Mouse (Mus musculus) forebrain, postnatal 0 days (tissue): ENCODE measurements around the gene Ubash3a. TPM values are rescaled to one million over a fixed set of nuclear protein-coding genes. Genes with fewer than 3 reads are reported as not detected.

Experiments
- ATAC-seq: fragments of 200-750 bp; cut with Nextera tagmentation; 2 replicates; pipeline ENCODE4 v1.8.0; 2017; ENCODE audit warnings: mild to moderate bottlenecking, moderate library complexity
- DNase-seq: peaks from one replicate; pipeline ENCODE4 v3.0.0-alpha.2; 2015
- H3K27ac ChIP-seq: fragments of 300-500 bp; sonication (generic); 2 replicates; pipeline ENCODE4 v1.5.1; 2014; ENCODE audit warnings: low read depth, mild to moderate bottlenecking, antibody characterized with exemption, low read length, moderate library complexity, mixed read lengths
- H3K27me3 ChIP-seq: fragments of 300-500 bp; sonication (generic); 2 replicates; pipeline ENCODE4 v1.6.1; 2014; ENCODE audit warnings: mild to moderate bottlenecking, low read length, mixed read lengths; ENCODE audit not compliant: insufficient read depth
- H3K36me3 ChIP-seq: fragments of 300-500 bp; sonication (generic); 2 replicates; pipeline ENCODE4 v1.6.1; 2014; ENCODE audit warnings: mild to moderate bottlenecking, moderate library complexity; ENCODE audit not compliant: insufficient read depth
- H3K4me1 ChIP-seq: fragments of 300-500 bp; sonication (generic); 2 replicates; pipeline ENCODE4 v1.6.1; 2014; ENCODE audit warnings: antibody characterized with exemption; ENCODE audit not compliant: insufficient read depth
- H3K4me2 ChIP-seq: fragments of 300-500 bp; sonication (generic); 2 replicates; pipeline ENCODE4 v1.6.1; 2014; ENCODE audit warnings: low read depth, mild to moderate bottlenecking, moderate library complexity
- H3K4me3 ChIP-seq: fragments of 300-500 bp; sonication (generic); 2 replicates; pipeline ENCODE4 v1.5.1; 2014; ENCODE audit warnings: low read depth, low read length, mixed read lengths
- H3K9ac ChIP-seq: fragments of 300-500 bp; sonication (generic); 2 replicates; pipeline ENCODE4 v1.6.1; 2014; ENCODE audit warnings: mild to moderate bottlenecking
- H3K9me3 ChIP-seq: fragments of 300-500 bp; sonication (generic); 2 replicates; pipeline ENCODE4 v1.6.1; 2016; ENCODE audit warnings: low read length
- CTCF ChIP-seq: sonication (generic); IDR thresholded peaks from 2 replicates; pipeline ENCODE4 v1.5.1; 2016; ENCODE audit warnings: antibody characterized with exemption, control low read depth, low read depth
- WGBS: fragments of 180-500 bp; shearing (Covaris S2); extraction: QIAGEN DNeasy Blood & Tissue Kit; methylation state at CpG from one replicate; pipeline ENCODE4 v1.1.7; 2014; 5-methylcytosine and 5-hydroxymethylcytosine counted together
- polyA plus RNA-seq: library from polyadenylated mRNA; unstranded; fragments of >200 nt; fragmentation: Nextera tagmentation; extraction: Ambion mirVana; gene quantifications from 2 replicates; pipeline ENCODE4 v1.2.1, GENCODE M21; 2015
- total RNA-seq: library from RNA; depleted of rRNA; stranded (reverse); fragments of >200 nt; gene quantifications from 2 replicates; pipeline ENCODE4 v1.2.3, GENCODE M21; 2014

Ubash3a gene
- total and polyA plus RNA-seq, 2 experiments from 2014 or later = 0.14 TPM; not detected in 1

DNA sequence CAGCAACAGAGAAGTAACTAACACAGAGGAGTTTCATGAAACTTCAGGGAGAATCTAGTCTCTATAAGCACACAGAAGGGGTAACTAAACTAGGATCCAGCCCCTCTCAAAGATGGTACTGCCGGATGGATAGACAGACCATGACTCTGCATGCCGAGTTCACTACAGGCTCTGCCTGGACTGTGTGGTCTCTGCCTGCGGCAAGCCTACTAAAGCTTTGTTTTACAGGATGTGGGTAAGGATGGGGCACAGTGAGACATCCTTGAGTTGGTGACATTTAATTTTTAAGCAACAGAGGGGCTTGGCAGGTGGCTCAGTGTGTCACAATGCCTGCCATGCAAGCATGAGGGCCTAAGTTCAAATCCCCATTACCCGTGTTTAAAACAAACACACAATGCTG is 31.4 kb upstream of the Ubash3a start:
- no peak for TF ChIP-seq CTCF
- no peak overlapping the region for H3K4me3 ChIP-seq
- H3K9ac ChIP-seq = no peak overlapping the region
- no peaks in the 10 kb centered on the region for H3K27me3 ChIP-seq
- no peaks in the 10 kb centered on the region for H3K4me1 ChIP-seq
- no peaks in the 10 kb centered on the region for H3K36me3 ChIP-seq
- ATAC-seq (no peak), DNase-seq (no peak)
- no peaks in the 10 kb centered on the region for H3K9me3 ChIP-seq
- WGBS = 92% methylated on average over 4 of the region's 4 CpGs
- H3K27ac ChIP-seq = no peak overlapping the region
- no peak overlapping the region for H3K4me2 ChIP-seq

DNA sequence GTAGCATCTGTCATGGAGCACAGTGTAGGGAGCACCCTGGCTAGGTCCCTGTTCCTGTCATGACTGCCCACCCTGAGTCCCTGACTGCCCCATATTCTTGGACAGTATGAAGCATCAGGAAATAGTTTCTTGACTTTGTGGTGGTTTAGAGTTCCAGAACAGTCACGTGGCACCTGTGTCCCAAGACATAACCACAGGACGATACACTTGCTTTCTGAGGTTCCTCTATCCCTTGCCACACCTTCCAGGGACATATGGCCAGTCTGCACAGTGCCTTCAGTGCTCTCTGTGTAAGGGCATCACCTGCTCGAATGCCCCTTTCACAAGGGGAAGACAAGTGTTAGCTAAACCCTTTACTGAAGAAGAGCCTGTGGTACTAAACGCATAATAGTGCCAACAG is 26.2 kb upstream of the Ubash3a start:
- no peak overlapping the region for H3K4me3 ChIP-seq
- no peaks in the 10 kb centered on the region for H3K36me3 ChIP-seq
- ATAC-seq (no peak), DNase-seq (no peak)
- H3K9ac ChIP-seq = no peak overlapping the region
- 82% methylated on average over 4 of the region's 4 CpGs for WGBS
- no peak overlapping the region for H3K4me2 ChIP-seq
- H3K27ac ChIP-seq = no peak overlapping the region
- TF ChIP-seq CTCF = no peak
- H3K27me3 ChIP-seq = no peaks in the 10 kb centered on the region
- H3K9me3 ChIP-seq = no peaks in the 10 kb centered on the region
- H3K4me1 ChIP-seq = no peaks in the 10 kb centered on the region

DNA sequence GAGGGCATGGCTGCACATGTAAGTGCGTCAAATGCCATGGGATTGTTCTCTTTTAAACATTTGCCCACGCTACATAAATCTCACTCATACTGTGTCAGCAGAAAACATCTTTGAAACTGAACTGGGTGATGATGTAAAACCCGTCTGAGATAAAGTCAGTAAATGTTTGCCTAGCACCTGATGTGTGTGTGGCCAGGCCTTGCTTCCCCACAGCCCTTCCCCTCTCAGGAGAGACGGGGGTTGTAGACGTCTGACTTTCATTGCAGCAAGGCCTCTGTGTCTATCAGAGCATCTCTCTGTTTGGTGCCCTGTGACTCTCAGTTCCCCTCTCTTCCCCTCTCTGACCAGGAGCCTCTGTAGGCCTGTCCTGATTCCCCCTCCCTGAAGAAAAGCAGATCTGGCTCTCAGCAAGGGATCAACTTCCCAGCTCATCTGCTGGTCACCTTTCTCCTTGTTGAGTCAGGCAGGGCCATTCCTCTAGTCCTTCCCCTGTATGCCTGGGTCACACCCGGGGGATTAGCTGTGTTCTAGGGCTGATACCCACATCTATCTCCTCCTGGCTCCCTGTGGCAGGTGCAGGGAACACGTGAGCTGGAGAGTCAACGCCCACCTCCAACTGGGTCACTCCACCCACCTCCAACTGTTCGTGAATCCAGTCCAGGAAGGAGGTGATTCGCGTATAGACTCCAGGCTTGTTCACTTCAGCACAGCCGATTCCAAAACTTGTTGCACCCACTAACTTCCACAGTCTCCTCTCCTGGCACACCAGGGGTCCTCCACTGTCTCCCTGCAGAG is 24.3 kb upstream of the Ubash3a start:
- Histone ChIP-seq H3K9me3 (no peaks in the 10 kb centered on the region), H3K9ac (no peak overlapping the region), H3K4me2 (no peak overlapping the region), H3K4me3 (no peak overlapping the region), H3K27ac (no peak overlapping the region), H3K27me3 (no peaks in the 10 kb centered on the region), H3K36me3 (no peaks in the 10 kb centered on the region), H3K4me1 (no peaks in the 10 kb centered on the region)
- no peak for TF ChIP-seq CTCF
- 72% methylated on average over 12 of the region's 12 CpGs for WGBS
- no peak for DNase-seq
- no peak for ATAC-seq

DNA sequence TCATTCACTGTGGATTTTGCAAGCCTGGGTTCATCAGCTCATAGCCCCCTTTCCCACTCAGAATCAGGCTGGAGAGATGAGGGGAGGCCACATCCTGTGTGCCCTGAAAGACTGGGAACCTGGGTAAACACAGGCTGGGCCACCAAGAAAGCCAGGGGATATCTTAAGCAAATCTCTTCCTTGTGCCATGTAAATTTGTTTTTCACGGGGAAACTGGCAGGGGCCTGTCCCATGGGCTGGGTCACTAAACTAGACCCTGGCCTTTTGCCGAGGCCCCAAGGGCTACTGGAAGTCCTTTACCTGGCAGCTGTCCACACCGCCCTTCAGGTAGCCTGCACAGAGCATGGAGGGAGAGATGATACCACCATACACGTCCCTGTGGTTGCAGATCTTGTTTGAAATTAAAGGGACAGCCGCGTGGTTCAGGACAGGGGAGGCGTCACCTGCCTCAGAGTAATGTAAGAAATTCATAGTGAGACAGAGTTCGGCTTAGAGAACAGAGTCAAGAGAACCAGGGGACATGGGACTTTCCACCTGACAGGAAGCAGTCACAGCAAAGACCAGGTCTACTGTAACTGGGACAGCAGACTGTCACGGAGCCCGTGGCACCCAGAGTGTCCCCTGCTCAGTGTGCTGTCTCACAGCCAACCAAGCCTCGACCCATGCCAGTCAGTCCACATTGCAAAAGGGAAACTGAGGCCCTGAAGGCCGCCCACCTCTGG is 23.2 kb upstream of the Ubash3a start:
- Histone ChIP-seq H3K4me1 (no peaks in the 10 kb centered on the region), H3K27me3 (no peaks in the 10 kb centered on the region), H3K36me3 (no peaks in the 10 kb centered on the region), H3K27ac (no peak overlapping the region), H3K9me3 (no peaks in the 10 kb centered on the region), H3K9ac (no peak overlapping the region), H3K4me3 (no peak overlapping the region), H3K4me2 (no peak overlapping the region)
- ATAC-seq = no peak
- TF ChIP-seq CTCF = no peak
- WGBS = 86% methylated on average over 12 of the region's 12 CpGs
- DNase-seq = no peak

DNA sequence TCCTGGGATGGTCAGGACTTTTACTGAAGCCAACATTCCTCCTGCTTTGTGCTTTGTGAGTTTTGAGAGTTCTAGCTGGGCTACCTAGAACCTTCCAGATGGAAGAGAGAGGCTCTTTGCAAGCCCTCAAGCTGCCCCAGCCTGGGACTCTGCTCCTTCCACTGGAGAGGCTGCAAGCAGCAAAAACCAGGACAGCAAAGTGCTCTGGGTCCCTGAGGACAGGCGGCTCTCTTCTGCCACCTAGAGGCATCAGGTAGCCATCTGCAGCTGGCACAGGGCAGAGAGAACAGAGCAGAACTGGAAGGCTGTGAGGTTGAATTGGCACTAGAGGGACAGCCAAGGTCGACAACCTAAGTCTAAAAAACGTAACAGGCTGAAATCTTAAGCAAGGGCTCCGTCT is 20.3 kb upstream of the Ubash3a start:
- ATAC-seq = peak; percentile 54; the same call in 1 of the 2 replicates

DNA sequence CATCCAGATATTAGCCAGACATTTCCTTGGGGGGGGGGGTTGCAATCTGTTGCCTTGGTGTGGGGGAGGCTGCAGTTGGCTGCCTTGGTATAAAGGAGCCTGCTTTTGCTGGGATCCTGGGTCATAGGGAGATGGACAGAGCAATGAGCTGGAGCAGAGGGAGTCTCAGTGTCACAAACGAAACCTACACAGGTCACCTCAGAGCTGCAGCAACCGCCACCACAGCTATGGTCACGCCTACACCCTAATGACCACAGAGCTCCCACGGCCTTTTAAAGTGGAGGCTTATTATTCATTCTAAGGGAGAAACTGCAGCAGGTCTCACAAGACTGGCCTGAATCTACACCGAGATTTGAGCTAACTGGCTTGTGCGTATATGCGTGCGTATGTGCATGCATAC is 15.8 kb upstream of the Ubash3a start:
- Histone ChIP-seq H3K36me3 (no peaks in the 10 kb centered on the region), H3K4me3 (no peak overlapping the region), H3K4me2 (no peak overlapping the region), H3K4me1 (no peaks in the 10 kb centered on the region), H3K27ac (no peak overlapping the region), H3K9me3 (no peaks in the 10 kb centered on the region), H3K9ac (no peak overlapping the region), H3K27me3 (no peaks in the 10 kb centered on the region)
- no peak for DNase-seq
- TF ChIP-seq CTCF = no peak
- WGBS = 69% methylated on average over 8 of the region's 8 CpGs
- ATAC-seq = no peak

More for the DNA sequence above, 20.3 kb upstream of the Ubash3a start:
- Histone ChIP-seq H3K4me3 (no peak overlapping the region), H3K27ac (no peak overlapping the region), H3K9ac (no peak overlapping the region), H3K4me2 (no peak overlapping the region), H3K9me3 (no peaks in the 10 kb centered on the region), H3K4me1 (no peaks in the 10 kb centered on the region), H3K36me3 (no peaks in the 10 kb centered on the region), H3K27me3 (no peaks in the 10 kb centered on the region)
- peak; percentile 89 for TF ChIP-seq CTCF
- 20% methylated on average over 4 of the region's 4 CpGs for WGBS
- DNase-seq = peak; percentile 75

DNA sequence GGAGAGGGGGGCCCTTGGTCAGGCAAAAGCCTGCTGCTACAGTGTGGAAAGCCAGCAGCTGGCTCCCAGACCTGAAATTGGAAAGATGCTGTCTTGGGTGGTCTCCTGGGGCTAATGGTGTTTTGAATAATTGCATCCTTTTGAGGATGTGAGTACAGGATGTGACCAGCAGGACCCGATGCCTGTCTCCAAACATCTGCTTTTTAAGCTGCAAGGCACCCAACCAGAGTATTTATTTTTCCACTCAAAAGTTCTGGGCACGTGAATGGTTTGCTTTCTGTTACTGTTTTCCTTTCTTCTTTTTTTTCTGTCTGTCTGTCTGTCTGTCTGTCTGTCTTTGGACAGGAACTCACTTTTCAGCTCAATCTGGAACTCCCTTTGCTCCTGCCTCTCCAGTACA is 15.0 kb upstream of the Ubash3a start:
- WGBS = 77% methylated on average over 2 of the region's 2 CpGs
- Histone ChIP-seq H3K9ac (no peak overlapping the region), H3K9me3 (no peaks in the 10 kb centered on the region), H3K27me3 (no peaks in the 10 kb centered on the region), H3K4me1 (no peaks in the 10 kb centered on the region), H3K27ac (no peak overlapping the region), H3K36me3 (no peaks in the 10 kb centered on the region), H3K4me2 (no peak overlapping the region), H3K4me3 (no peak overlapping the region)
- DNase-seq (no peak), ATAC-seq (no peak)
- TF ChIP-seq CTCF = no peak
